In genomic region chr4:133665118-133665517, GRCm38 (mm10) we compare ENCODE assay signal across 12 mouse cellular contexts. TPM values are rescaled to one million over a fixed set of nuclear protein-coding genes. Genes with fewer than 3 reads are reported as not detected.
DNase-seq lines count a peak whose midpoint lies in the region; ATAC-seq and TF ChIP-seq lines count a peak whose summit lies in the region.
"Had no signal": no experiment of that assay in that cellular context is flagged by ENCODE, and none has a peak within 500 bp of the region (broad histone marks: within the 10 kb centered on the region; RNA-seq: fewer than 3 reads in every experiment).

No protein-coding gene starts in this region.

- TF ChIP-seq CTCF in ES-Bruce4 (IDR thresholded peaks at IDR 0.05; ENCODE audit: low read depth, low read length): no peak

- 53% methylated on average over 11 of the region's 11 CpGs for WGBS in forebrain, embryonic 13.5 days
- WGBS in forebrain, embryonic 11.5 days: 52% methylated on average over 11 of the region's 11 CpGs
- 45% methylated on average over 11 of the region's 11 CpGs for WGBS in forebrain, embryonic 16.5 days
- WGBS in midbrain, embryonic 11.5 days: 52% methylated on average over 11 of the region's 11 CpGs

- peaks cover 17% of the 10 kb centered on the region for H3K4me1 ChIP-seq in forebrain, embryonic 13.5 days
- peaks cover 3% of the 10 kb centered on the region; the same call in 1 of the 2 replicates for H3K4me1 ChIP-seq in forebrain, embryonic 11.5 days (replicated peaks; ENCODE audit: control insufficient read depth, insufficient read depth, low read length)
- no peaks in the 10 kb centered on the region for H3K4me1 ChIP-seq in ES-Bruce4 (ENCODE audit: control insufficient read depth, insufficient read depth, low read length)
- H3K4me1 ChIP-seq in forebrain, embryonic 16.5 days (replicated peaks; ENCODE audit: control insufficient read depth, insufficient read depth, low read length): peaks cover 16% of the 10 kb centered on the region
- peaks cover 9% of the 10 kb centered on the region for H3K4me1 ChIP-seq in midbrain, embryonic 11.5 days (ENCODE audit: control insufficient read depth, insufficient read depth, low read length)

- TF ChIP-seq POLR2A in ES-Bruce4 (IDR thresholded peaks at IDR 0.05; ENCODE audit: insufficient read depth, low read length): no peak

- no peaks in the 10 kb centered on the region for H3K9me3 ChIP-seq in forebrain, embryonic 13.5 days (replicated peaks)
- no peaks in the 10 kb centered on the region for H3K9me3 ChIP-seq in forebrain, embryonic 11.5 days (ENCODE audit: control insufficient read depth, low read length)
- no peaks in the 10 kb centered on the region for H3K9me3 ChIP-seq in ES-Bruce4 (replicated peaks; ENCODE audit: control insufficient read depth, insufficient read depth, low read length, poor library complexity, severe bottlenecking)
- no peaks in the 10 kb centered on the region for H3K9me3 ChIP-seq in forebrain, embryonic 16.5 days (ENCODE audit: control insufficient read depth, low read length)
- H3K9me3 ChIP-seq in midbrain, embryonic 11.5 days (ENCODE audit: control insufficient read depth, low read length): no peaks in the 10 kb centered on the region
- H3K9me3 ChIP-seq: embryonic facial prominence, embryonic 15.5 days had no signal

- H3K4me2 ChIP-seq in forebrain, embryonic 13.5 days: no peak overlapping the region
- H3K4me2 ChIP-seq in forebrain, embryonic 11.5 days (ENCODE audit: low read depth, low read length, severe bottlenecking): no peak overlapping the region
- no peak overlapping the region for H3K4me2 ChIP-seq in forebrain, embryonic 16.5 days (ENCODE audit: low read length)
- H3K4me2 ChIP-seq in midbrain, embryonic 11.5 days: no peak overlapping the region
- H3K4me2 ChIP-seq: embryonic facial prominence, embryonic 15.5 days had no signal

- H3K9ac ChIP-seq in forebrain, embryonic 13.5 days: peak overlapping the region; percentile 21; the same call in 1 of the 2 replicates
- H3K9ac ChIP-seq in forebrain, embryonic 11.5 days (ENCODE audit: low read length): no peak overlapping the region
- peak overlapping the region; percentile 1; the same call in 1 of the 2 replicates for H3K9ac ChIP-seq in ES-Bruce4 (ENCODE audit: low read depth, poor library complexity, severe bottlenecking)
- H3K9ac ChIP-seq in forebrain, embryonic 16.5 days (replicated peaks; ENCODE audit: low read depth, low read length): 0 out of 2 replicates have a peak overlapping the region, but pooled peaks have one; percentile 16
- H3K9ac ChIP-seq in midbrain, embryonic 11.5 days (ENCODE audit: low read length): peak overlapping the region; percentile 9; the same call in 1 of the 2 replicates
- H3K9ac ChIP-seq: embryonic facial prominence, embryonic 15.5 days had no signal

- peaks cover 30% of the 10 kb centered on the region for H3K36me3 ChIP-seq in forebrain, embryonic 13.5 days (ENCODE audit: poor library complexity, severe bottlenecking)
- no peaks in the 10 kb centered on the region; the same call in 1 of the 2 replicates for H3K36me3 ChIP-seq in forebrain, embryonic 11.5 days (ENCODE audit: control insufficient read depth, insufficient read depth, low read length)
- H3K36me3 ChIP-seq in ES-Bruce4 (ENCODE audit: control insufficient read depth, insufficient read depth, low read length, poor library complexity, severe bottlenecking): no peaks in the 10 kb centered on the region; the same call in 1 of the 2 replicates
- peaks cover 2% of the 10 kb centered on the region; the same call in 1 of the 2 replicates for H3K36me3 ChIP-seq in forebrain, embryonic 16.5 days (ENCODE audit: control insufficient read depth, insufficient read depth)
- no peaks in the 10 kb centered on the region; the same call in 1 of the 2 replicates for H3K36me3 ChIP-seq in midbrain, embryonic 11.5 days (ENCODE audit: control insufficient read depth, insufficient read depth, low read length)

- no peak for DNase-seq in forebrain, embryonic 11.5 days (ENCODE audit: low spot score)
- DNase-seq in midbrain, embryonic 11.5 days (ENCODE audit: low spot score, missing footprints): no peak
- DNase-seq in left cerebral cortex, adult 11 months (ENCODE audit: low spot score): no peak
- no peak for DNase-seq in adrenal gland, adult 8-10 months
- DNase-seq: gastrocnemius, postnatal 36 days; heart, postnatal 4 days; retina, postnatal 1 day had no signal

- H3K4me3 ChIP-seq in forebrain, embryonic 13.5 days: no peak overlapping the region
- no peak overlapping the region for H3K4me3 ChIP-seq in forebrain, embryonic 11.5 days (ENCODE audit: low read depth, low read length)
- peak overlapping the region; percentile 7 for H3K4me3 ChIP-seq in ES-Bruce4 (ENCODE audit: low read depth, low read length)
- H3K4me3 ChIP-seq in forebrain, embryonic 16.5 days (replicated peaks; ENCODE audit: low read length): no peak overlapping the region
- H3K4me3 ChIP-seq in midbrain, embryonic 11.5 days (ENCODE audit: low read depth, low read length): no peak overlapping the region
- H3K4me3 ChIP-seq: embryonic facial prominence, embryonic 15.5 days had no signal

- peak overlapping the region; percentile 31; the same call in 1 of the 2 replicates for H3K27ac ChIP-seq in forebrain, embryonic 13.5 days
- no peak overlapping the region for H3K27ac ChIP-seq in forebrain, embryonic 11.5 days (ENCODE audit: low read depth, low read length)
- H3K27ac ChIP-seq in ES-Bruce4 (ENCODE audit: insufficient read depth, low read length): no peak overlapping the region
- H3K27ac ChIP-seq in forebrain, embryonic 16.5 days (ENCODE audit: low read length): no peak overlapping the region
- H3K27ac ChIP-seq in midbrain, embryonic 11.5 days (ENCODE audit: low read depth, low read length): no peak overlapping the region
- H3K27ac ChIP-seq: embryonic facial prominence, embryonic 15.5 days had no signal

- no peak for ATAC-seq in forebrain, embryonic 13.5 days
- ATAC-seq in forebrain, embryonic 11.5 days (replicated peaks; ENCODE audit: low FRiP score): no peak
- no peak for ATAC-seq in forebrain, embryonic 16.5 days
- no peak for ATAC-seq in midbrain, embryonic 11.5 days (ENCODE audit: low FRiP score)
- ATAC-seq in CD4-positive, CD25-positive, alpha-beta regulatory T cell, adult 4 months: no peak

- no peak for TF ChIP-seq EP300 in ES-Bruce4 (IDR thresholded peaks at IDR 0.05; ENCODE audit: insufficient read depth, low read depth, low read length)

- H3K27me3 ChIP-seq in forebrain, embryonic 13.5 days: no peaks in the 10 kb centered on the region
- H3K27me3 ChIP-seq in forebrain, embryonic 11.5 days (ENCODE audit: control insufficient read depth, insufficient read depth, low read length): no peaks in the 10 kb centered on the region
- H3K27me3 ChIP-seq in ES-Bruce4 (ENCODE audit: control insufficient read depth, insufficient read depth, low read length, poor library complexity, severe bottlenecking): no peaks in the 10 kb centered on the region
- no peaks in the 10 kb centered on the region for H3K27me3 ChIP-seq in forebrain, embryonic 16.5 days (replicated peaks; ENCODE audit: control insufficient read depth, insufficient read depth, low read length)
- no peaks in the 10 kb centered on the region for H3K27me3 ChIP-seq in midbrain, embryonic 11.5 days (ENCODE audit: control insufficient read depth, insufficient read depth, low read length)
- H3K27me3 ChIP-seq: embryonic facial prominence, embryonic 15.5 days had no signal

RNA-seq across cellular contexts. Expression of gene Pigv, which starts 7.3 kb away (rescaled TPM):
- 13.6 and 14.5 TPM in 2 replicates for polyA plus RNA-seq in forebrain, embryonic 13.5 days (2015; fragmentation: Nextera tagmentation; extraction: Ambion mirVana)
- 17.2 and 17.8 TPM in 2 replicates for polyA plus RNA-seq in forebrain, embryonic 11.5 days (2014; fragmentation: Nextera tagmentation; extraction: Ambion mirVana)
- polyA plus RNA-seq in ES-Bruce4 (2011; ENCODE audit: insufficient read depth, insufficient read length, low read depth, missing spikeins): 12.8 and 15.2 TPM in 2 replicates
- 14.7 and 15.5 TPM in 2 replicates for polyA plus RNA-seq in forebrain, embryonic 16.5 days (2015; fragmentation: Nextera tagmentation; extraction: Ambion mirVana)
- polyA plus RNA-seq in midbrain, embryonic 11.5 days (2014; fragmentation: Nextera tagmentation; extraction: Ambion mirVana): 9.6 and 12.4 TPM in 2 replicates
- polyA plus RNA-seq in CD4-positive, CD25-positive, alpha-beta regulatory T cell, adult 4 months (2017; shearing (Covaris generic)): 10 to 100 TPM; 14.3 to 16.3 TPM
- total RNA-seq in adrenal gland, adult 8-10 months (2022): 10 to 100 TPM; 26.0 to 31.0 (median 27.3) TPM

RNA-seq across cellular contexts. Expression of gene Zdhhc18, which starts 15.2 kb away (rescaled TPM):
- 3.2 and 4.6 TPM in 2 replicates for polyA plus RNA-seq in forebrain, embryonic 13.5 days (2015; fragmentation: Nextera tagmentation; extraction: Ambion mirVana)
- polyA plus RNA-seq in forebrain, embryonic 11.5 days (2014; fragmentation: Nextera tagmentation; extraction: Ambion mirVana): 4.8 and 6.3 TPM in 2 replicates
- polyA plus RNA-seq in ES-Bruce4 (2011; ENCODE audit: insufficient read depth, insufficient read length, low read depth, missing spikeins): 34.4 and 43.8 TPM in 2 replicates
- 3.5 and 4.5 TPM in 2 replicates for polyA plus RNA-seq in forebrain, embryonic 16.5 days (2015; fragmentation: Nextera tagmentation; extraction: Ambion mirVana)
- 1.8 and 3.5 TPM in 2 replicates for polyA plus RNA-seq in midbrain, embryonic 11.5 days (2014; fragmentation: Nextera tagmentation; extraction: Ambion mirVana)
- 10 to 100 TPM; 20.2 to 22.3 TPM for polyA plus RNA-seq in CD4-positive, CD25-positive, alpha-beta regulatory T cell, adult 4 months (2017; shearing (Covaris generic))
- 10 to 100 TPM; 17.9 to 39.5 (median 29.0) TPM for total RNA-seq in adrenal gland, adult 8-10 months (2022)
